Mouse (Mus musculus) bone marrow macrophage, adult 2 months (primary cell): ENCODE measurements around the gene Olfr1436. TPM values are rescaled to one million over a fixed set of nuclear protein-coding genes. Genes with fewer than 3 reads are reported as not detected.
"Not testable (repeated sequence)": the region's sequence is repeated elsewhere in the genome, so short reads cannot be mapped to it uniquely, and the experiment has no call there.

Experiments
- H3K27ac ChIP-seq: 2 replicates; pipeline ENCODE4 v1.5.1; 2012; ENCODE audit warnings: low read depth, low read length; ENCODE audit not compliant: insufficient read depth
- H3K4me1 ChIP-seq: 2 replicates; pipeline ENCODE4 v1.6.1; 2012; ENCODE audit warnings: low read length; ENCODE audit not compliant: control insufficient read depth, insufficient read depth
- H3K4me3 ChIP-seq: 2 replicates; pipeline ENCODE4 v1.5.1; 2012; ENCODE audit warnings: mild to moderate bottlenecking, low read length, moderate library complexity; ENCODE audit not compliant: insufficient read depth
- CTCF ChIP-seq: IDR thresholded peaks from 2 replicates; pipeline ENCODE4 v1.5.1; 2012; ENCODE audit warnings: low read depth, mild to moderate bottlenecking, low read length, moderate library complexity
- POLR2A ChIP-seq: IDR thresholded peaks from 2 replicates; pipeline ENCODE4 v1.6.1; 2012; ENCODE audit warnings: mild to moderate bottlenecking, low read depth, low read length, borderline replicate concordance
- polyA plus RNA-seq: library from polyadenylated mRNA; stranded (reverse); fragments of >200 nt; gene quantifications from 2 replicates; pipeline ENCODE4 v1.2.4, GENCODE M21; 2012; ENCODE audit not compliant: missing spikeins, insufficient read depth, insufficient read length

Olfr1436 gene
- polyA plus RNA-seq, result not detected in 2 replicates

- H3K27ac ChIP-seq, H3K4me3 ChIP-seq, H3K4me1 ChIP-seq: not testable (repeated sequence)
These were observed at the start of gene Olfr1436 for GRCm38 (mm10) chr19:12299030-12299429. Olfr1436 (minus strand) TSS chr19:12299130.

- H3K4me1 ChIP-seq, result no peaks in the 10 kb centered on the region
- no peak within 1 kb of the TSS for H3K27ac ChIP-seq
- H3K4me3 ChIP-seq, result no peak within 1 kb of the TSS
- TF ChIP-seq CTCF, result no peak
- TF ChIP-seq POLR2A, result no peak
These were observed 36.9 kb upstream of the Olfr1436 start, which contains the start of gene Olfr1438-ps1 for GRCm38 (mm10) chr19:12335810-12336209. Olfr1438-ps1 (minus strand) TSS chr19:12335910.

GRCm38 (mm10) chr19:12325001-12325400 lies 26.1 kb upstream of the Olfr1436 start, which contains the start of gene Olfr1437:
Olfr1437 (minus strand) TSS chr19:12325101.
- Histone ChIP-seq H3K4me1 (no peaks in the 10 kb centered on the region), H3K27ac (no peak within 1 kb of the TSS)

GRCm38 (mm10) chr19:12292979-12293378 lies 6.0 kb downstream of the Olfr1436 start:
- Histone ChIP-seq H3K4me1 (no peaks in the 10 kb centered on the region), H3K4me3 (no peak overlapping the region), H3K27ac (no peak overlapping the region)
- TF ChIP-seq CTCF, result no peak
- no peak for TF ChIP-seq POLR2A

More at GRCm38 (mm10) chr19:12325001-12325400, 26.1 kb upstream of the Olfr1436 start, which contains the start of gene Olfr1437:
- H3K4me3 ChIP-seq, result no peak within 1 kb of the TSS
- TF ChIP-seq POLR2A (no peak), CTCF (no peak)

GRCm38 (mm10) chr19:12279554-12279953 lies 19.4 kb downstream of the Olfr1436 start, which contains the start of gene Olfr1434:
Olfr1434 (plus strand) TSS chr19:12279854.
- Histone ChIP-seq H3K4me3 (no peak within 1 kb of the TSS), H3K4me1 (no peaks in the 10 kb centered on the region), H3K27ac (no peak within 1 kb of the TSS)
- no peak for TF ChIP-seq CTCF
- no peak for TF ChIP-seq POLR2A

DNA sequence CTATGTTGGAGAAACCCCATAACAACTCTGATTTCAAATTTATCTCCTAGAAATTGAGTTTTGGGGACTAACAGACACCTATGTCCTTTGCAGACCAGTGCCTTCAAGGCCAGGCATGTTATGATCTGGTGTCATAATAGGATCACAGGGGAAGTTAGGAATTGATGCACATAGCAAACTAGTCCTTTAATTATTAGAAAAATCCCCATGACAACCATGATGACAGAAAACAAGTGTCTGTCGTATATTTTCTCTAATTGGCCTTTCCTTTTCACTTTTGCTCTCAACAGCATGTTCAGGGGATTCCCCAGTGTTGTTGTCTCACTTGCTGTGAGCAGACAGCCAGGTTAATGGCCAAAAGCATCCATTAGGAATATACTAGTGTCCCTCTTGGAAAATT lies 38.2 kb downstream of the Olfr1436 start, which contains the start of gene Olfr235:
Olfr235 (plus strand) TSS at position 301 of the 400 bp plus-strand sequence.
- TF ChIP-seq POLR2A (no peak), CTCF (no peak)
- H3K4me1 ChIP-seq, result no peaks in the 10 kb centered on the region
- no peak within 1 kb of the TSS for H3K27ac ChIP-seq
- H3K4me3 ChIP-seq, result no peak within 1 kb of the TSS

Other genes starting within 250 kb of the Olfr1436 start
- not detected in 2 replicates for gene Olfr1424, start 236.4 kb downstream of the Olfr1436 start, polyA plus RNA-seq
- not detected in 2 replicates for gene Olfr1425, start 221.4 kb downstream of the Olfr1436 start, polyA plus RNA-seq
- not detected in 2 replicates for gene Olfr1426, start 207.1 kb downstream of the Olfr1436 start, polyA plus RNA-seq
- gene Olfr1427, start 195.8 kb downstream of the Olfr1436 start, polyA plus RNA-seq, result not detected in 2 replicates
- gene Olfr1428, start 183.2 kb downstream of the Olfr1436 start, polyA plus RNA-seq, result not detected in 2 replicates
- gene Olfr76, start 175.9 kb downstream of the Olfr1436 start, polyA plus RNA-seq, result not detected in 2 replicates
- gene Olfr1555-ps1, start 129.0 kb downstream of the Olfr1436 start, polyA plus RNA-seq, result 0.20 and 0.28 TPM in 2 replicates
- gene Olfr1431, start 98.5 kb downstream of the Olfr1436 start, polyA plus RNA-seq, result not detected in 2 replicates
- not detected in 2 replicates for gene Olfr1432, start 66.5 kb downstream of the Olfr1436 start, polyA plus RNA-seq
- not detected in 2 replicates for gene Olfr262, start 57.5 kb downstream of the Olfr1436 start, polyA plus RNA-seq
- not detected in 2 replicates for gene Olfr235, start 38.1 kb downstream of the Olfr1436 start, polyA plus RNA-seq
- not detected in 2 replicates for gene Olfr1434, start 19.3 kb downstream of the Olfr1436 start, polyA plus RNA-seq
- gene Olfr1437, start 26.0 kb upstream of the Olfr1436 start, polyA plus RNA-seq, result not detected in 2 replicates
- gene Olfr1438-ps1, start 36.8 kb upstream of the Olfr1436 start, polyA plus RNA-seq, result 0.17 TPM in 1 of 2 replicates, not detected in the other
- gene Olfr1440, start 88.1 kb upstream of the Olfr1436 start, polyA plus RNA-seq, result not detected in 2 replicates
- not detected in 2 replicates for gene Olfr1441, start 118.3 kb upstream of the Olfr1436 start, polyA plus RNA-seq
- gene Pfpl, start 128.8 kb upstream of the Olfr1436 start, polyA plus RNA-seq, result not detected in 2 replicates
- gene Mpeg1, start 161.6 kb upstream of the Olfr1436 start, polyA plus RNA-seq, result 2,155 and 2,361 TPM in 2 replicates
- gene Dtx4, start 202.3 kb upstream of the Olfr1436 start, polyA plus RNA-seq, result 18.5 and 19.3 TPM in 2 replicates
- gene Fam111a, start 246.6 kb upstream of the Olfr1436 start, polyA plus RNA-seq, result 101 and 108 TPM in 2 replicates